Mouse (Mus musculus) MEL (cell line): ENCODE measurements around the gene Lrrc56. TPM values are rescaled to one million over a fixed set of nuclear protein-coding genes. Genes with fewer than 3 reads are reported as not detected.
A peak's percentile ranks its signal among the peaks of the same experiment; 100 is the strongest.

Experiments used
- DNase-seq: peaks from one replicate; pipeline ENCODE4 v3.0.0; 2011; ENCODE audit warnings: low read depth, low spot score
- H3K27ac ChIP-seq: 2 replicates; pipeline ENCODE4 v1.5.1; 2012; ENCODE audit warnings: low read depth, mild to moderate bottlenecking, control low read depth, low read length, moderate library complexity; ENCODE audit not compliant: control insufficient read depth
- H3K27me3 ChIP-seq, 2 experiments: fragments of 150-350 bp in 1 of 2; sonication (generic) in 1 of 2; 2 replicates each; pipeline ENCODE4 v1.6.1; 2012; ENCODE audit warnings: low read length in 2 of 2, mild to moderate bottlenecking in 2 of 2, improper control_type of control experiment in 1 of 2, moderate library complexity in 1 of 2; ENCODE audit not compliant: insufficient read depth in 2 of 2, control insufficient read depth in 1 of 2
- H3K36me3 ChIP-seq, 2 experiments: 2 replicates each; pipeline ENCODE4 v1.6.1; 2012 to 2014; ENCODE audit warnings: low read length in 2 of 2, improper control_type of control experiment in 1 of 2, inconsistent platforms in 1 of 2, mild to moderate bottlenecking in 1 of 2; ENCODE audit not compliant: insufficient read depth in 2 of 2, control insufficient read depth in 1 of 2
- H3K4me1 ChIP-seq, 2 experiments: fragments of 150-350 bp in 1 of 2; sonication (generic) in 1 of 2; 2 replicates each; pipeline ENCODE4 v1.6.1; 2012; ENCODE audit warnings: low read length in 2 of 2, improper control_type of control experiment in 1 of 2, mild to moderate bottlenecking in 1 of 2; ENCODE audit not compliant: insufficient read depth in 2 of 2, control insufficient read depth in 1 of 2
- H3K4me3 ChIP-seq, 2 experiments: fragments of 150-350 bp in 1 of 2; sonication (generic) in 1 of 2; 2 replicates each; pipeline ENCODE4 v1.5.1; 2012; ENCODE audit warnings: low read depth in 2 of 2, low read length in 2 of 2, mild to moderate bottlenecking in 2 of 2, moderate library complexity in 2 of 2, control low read depth in 1 of 2, improper control_type of control experiment in 1 of 2; ENCODE audit not compliant: control insufficient read depth in 1 of 2, insufficient read depth in 1 of 2
- H3K79me2 ChIP-seq: 2 replicates; pipeline ENCODE4 v1.6.1; 2012; ENCODE audit warnings: mild to moderate bottlenecking, low read length, moderate library complexity; ENCODE audit not compliant: control insufficient read depth, poor library complexity, insufficient read depth
- H3K9ac ChIP-seq: 2 replicates; pipeline ENCODE4 v1.6.1; 2012; ENCODE audit warnings: low read depth, mild to moderate bottlenecking, control low read depth, low read length, moderate library complexity; ENCODE audit not compliant: control insufficient read depth, poor library complexity, severe bottlenecking
- H3K9me3 ChIP-seq: fragments of 150-350 bp; sonication (generic); replicated peaks from 2 replicates; pipeline ENCODE4 v1.6.1; 2012; ENCODE audit warnings: mild to moderate bottlenecking, low read length, improper control_type of control experiment, moderate library complexity; ENCODE audit not compliant: insufficient read depth
- BHLHE40 ChIP-seq: IDR thresholded peaks from 2 replicates; pipeline ENCODE4 v1.6.1; 2012; ENCODE audit warnings: low read depth, mild to moderate bottlenecking, inconsistent platforms, low read length, improper control_type of control experiment, borderline replicate concordance
- CHD2 ChIP-seq: IDR thresholded peaks from 2 replicates; pipeline ENCODE4 v1.6.1; 2011; ENCODE audit warnings: low read length, improper control_type of control experiment
- CTCF ChIP-seq, 3 experiments: IDR thresholded peaks in 2 of 3; conservative IDR thresholded peaks in 1 of 3; 2 replicates each; pipeline ENCODE4 v1.5.1; 2011 to 2012; ENCODE audit warnings: low read length in 3 of 3, low read depth in 2 of 3, mild to moderate bottlenecking in 2 of 3, improper control_type of control experiment in 1 of 3, inconsistent platforms in 1 of 3, mixed read lengths in 1 of 3, moderate library complexity in 1 of 3; ENCODE audit not compliant: control insufficient read depth in 1 of 3, insufficient read depth in 1 of 3, poor library complexity in 1 of 3, severe bottlenecking in 1 of 3
- E2F4 ChIP-seq: IDR thresholded peaks from 2 replicates; pipeline ENCODE4 v1.6.1; 2011; ENCODE audit warnings: low read depth, low read length, improper control_type of control experiment, borderline replicate concordance
- EP300 ChIP-seq, 2 experiments: IDR thresholded peaks; 2 replicates each; pipeline ENCODE4 v1.6.1; 2011; ENCODE audit warnings: improper control_type of control experiment in 2 of 2, low read length in 2 of 2, low read depth in 1 of 2, mild to moderate bottlenecking in 1 of 2
- ETS1 ChIP-seq: IDR thresholded peaks from 2 replicates; pipeline ENCODE4 v1.6.1; 2012; ENCODE audit warnings: low read depth, mild to moderate bottlenecking, inconsistent platforms, low read length, improper control_type of control experiment, moderate library complexity
- GABPA ChIP-seq: IDR thresholded peaks from 2 replicates; pipeline ENCODE4 v1.6.1; 2012; ENCODE audit warnings: low read depth, mild to moderate bottlenecking, inconsistent platforms, low read length, improper control_type of control experiment, moderate library complexity
- HCFC1 ChIP-seq: IDR thresholded peaks from 2 replicates; pipeline ENCODE4 v1.6.1; 2012; ENCODE audit warnings: low read depth, mild to moderate bottlenecking, inconsistent platforms, low read length, improper control_type of control experiment, moderate library complexity
- JUND ChIP-seq: IDR thresholded peaks from 2 replicates; pipeline ENCODE4 v1.6.1; 2011; ENCODE audit warnings: low read depth, mild to moderate bottlenecking, improper control_type of control experiment, low read length
- KAT2A ChIP-seq: conservative IDR thresholded peaks from 2 replicates; pipeline ENCODE4 v1.6.1; 2012; ENCODE audit warnings: low read depth, low read length, improper control_type of control experiment, inconsistent platforms
- MAFK ChIP-seq: IDR thresholded peaks from 2 replicates; pipeline ENCODE4 v1.6.1; 2011; ENCODE audit warnings: low read depth, mild to moderate bottlenecking, low read length, improper control_type of control experiment, borderline replicate concordance
- MAX ChIP-seq: IDR thresholded peaks from 2 replicates; pipeline ENCODE4 v1.6.1; 2011; ENCODE audit warnings: low read length, improper control_type of control experiment
- MAZ ChIP-seq: IDR thresholded peaks from 2 replicates; pipeline ENCODE4 v1.6.1; 2012; ENCODE audit warnings: low read depth, mild to moderate bottlenecking, inconsistent platforms, low read length, improper control_type of control experiment
- MEF2A ChIP-seq: IDR thresholded peaks from 2 replicates; pipeline ENCODE4 v1.6.1; 2014; ENCODE audit warnings: low read depth, mild to moderate bottlenecking, inconsistent platforms, low read length, improper control_type of control experiment; ENCODE audit not compliant: poor library complexity, insufficient replicate concordance, severe bottlenecking; ENCODE audit errors: extremely low read depth
- MXI1 ChIP-seq: IDR thresholded peaks from 2 replicates; pipeline ENCODE4 v1.6.1; 2011; ENCODE audit warnings: mild to moderate bottlenecking, low read depth, low read length, improper control_type of control experiment
- MYB ChIP-seq: IDR thresholded peaks from 2 replicates; pipeline ENCODE4 v1.6.1; 2011; ENCODE audit warnings: mild to moderate bottlenecking, low read depth, low read length, improper control_type of control experiment
- MYC ChIP-seq: IDR thresholded peaks from 2 replicates; pipeline ENCODE4 v1.6.1; 2011; ENCODE audit warnings: low read depth, mild to moderate bottlenecking, low read length, improper control_type of control experiment, moderate library complexity
- NELFE ChIP-seq: IDR thresholded peaks from 2 replicates; pipeline ENCODE4 v1.6.1; 2011; ENCODE audit warnings: low read depth, low read length, improper control_type of control experiment
- NRF1 ChIP-seq: IDR thresholded peaks from 2 replicates; pipeline ENCODE4 v1.6.1; 2014; ENCODE audit warnings: low read depth, mild to moderate bottlenecking, inconsistent platforms, low read length, improper control_type of control experiment, moderate library complexity; ENCODE audit not compliant: poor library complexity, insufficient read depth, severe bottlenecking
- POLR2A ChIP-seq, 2 experiments: IDR thresholded peaks; 2 replicates each; pipeline ENCODE4 v1.6.1; 2011 to 2012; ENCODE audit warnings: low read length in 2 of 2, mild to moderate bottlenecking in 2 of 2, control low read depth in 1 of 2, improper control_type of control experiment in 1 of 2, low read depth in 1 of 2, moderate library complexity in 1 of 2; ENCODE audit not compliant: control insufficient read depth in 1 of 2, insufficient read depth in 1 of 2, poor library complexity in 1 of 2
- POLR2AphosphoS2 ChIP-seq: IDR thresholded peaks from 2 replicates; pipeline ENCODE4 v1.6.1; 2011; ENCODE audit warnings: low read length, improper control_type of control experiment
- POLR2AphosphoS5 ChIP-seq: IDR thresholded peaks from 2 replicates; pipeline ENCODE4 v1.6.1; 2012; ENCODE audit warnings: low read depth, borderline replicate concordance, mild to moderate bottlenecking, inconsistent platforms, low read length, moderate library complexity, mixed read lengths
- RCOR1 ChIP-seq: IDR thresholded peaks from 2 replicates; pipeline ENCODE4 v1.6.1; 2012; ENCODE audit warnings: low read depth, mild to moderate bottlenecking, inconsistent platforms, low read length, improper control_type of control experiment
- SIN3A ChIP-seq: IDR thresholded peaks from 2 replicates; pipeline ENCODE4 v1.6.1; 2012; ENCODE audit warnings: low read length, improper control_type of control experiment, inconsistent platforms
- SMC3 ChIP-seq: IDR thresholded peaks from 2 replicates; pipeline ENCODE4 v1.6.1; 2011; ENCODE audit warnings: low read depth, low read length, improper control_type of control experiment
- TAL1 ChIP-seq: IDR thresholded peaks from 2 replicates; pipeline ENCODE4 v1.6.1; 2012; ENCODE audit warnings: mild to moderate bottlenecking, inconsistent platforms, low read length, moderate library complexity, mixed read lengths
- TBP ChIP-seq: IDR thresholded peaks from 2 replicates; pipeline ENCODE4 v1.8.0; 2011; ENCODE audit warnings: low read depth, low read length, improper control_type of control experiment
- TCF12 ChIP-seq: IDR thresholded peaks from 2 replicates; pipeline ENCODE4 v1.6.1; 2014; ENCODE audit warnings: low read depth, mild to moderate bottlenecking, inconsistent platforms, low read length, improper control_type of control experiment, moderate library complexity
- UBTF ChIP-seq: IDR thresholded peaks from 2 replicates; pipeline ENCODE4 v1.6.1; 2012; ENCODE audit warnings: low read depth, mild to moderate bottlenecking, inconsistent platforms, low read length, improper control_type of control experiment, moderate library complexity, borderline replicate concordance; ENCODE audit not compliant: insufficient read depth
- USF1 ChIP-seq: IDR thresholded peaks from 2 replicates; pipeline ENCODE4 v1.6.1; 2014; ENCODE audit warnings: low read depth, mild to moderate bottlenecking, inconsistent platforms, low read length, improper control_type of control experiment, moderate library complexity
- USF2 ChIP-seq, 2 experiments: IDR thresholded peaks; 2 replicates each; pipeline ENCODE4 v1.6.1; 2011 to 2012; ENCODE audit warnings: improper control_type of control experiment in 2 of 2, low read length in 2 of 2, borderline replicate concordance in 1 of 2, inconsistent platforms in 1 of 2, low read depth in 1 of 2, mild to moderate bottlenecking in 1 of 2; ENCODE audit not compliant: insufficient read depth in 1 of 2
- ZC3H11A ChIP-seq: IDR thresholded peaks from 2 replicates; pipeline ENCODE4 v1.6.1; 2012; ENCODE audit warnings: low read depth, mild to moderate bottlenecking, inconsistent platforms, low read length, improper control_type of control experiment
- ZKSCAN1 ChIP-seq: IDR thresholded peaks from 2 replicates; pipeline ENCODE4 v1.6.1; 2012; ENCODE audit warnings: low read depth, mild to moderate bottlenecking, inconsistent platforms, low read length, improper control_type of control experiment, moderate library complexity
- ZMIZ1 ChIP-seq: IDR thresholded peaks from 2 replicates; pipeline ENCODE4 v1.6.1; 2012; ENCODE audit warnings: low read depth, mild to moderate bottlenecking, inconsistent platforms, low read length, improper control_type of control experiment, moderate library complexity
- ZNF384 ChIP-seq: IDR thresholded peaks from 2 replicates; pipeline ENCODE4 v1.6.1; 2012; ENCODE audit warnings: low read depth, mild to moderate bottlenecking, inconsistent platforms, low read length, improper control_type of control experiment
- polyA plus RNA-seq, 2 experiments: library from polyadenylated mRNA; stranded (reverse) in 1 of 2; unstranded in 1 of 2; fragments of >175 nt in 1 of 2; fragments of >200 nt in 1 of 2; gene quantifications; 2 replicates each; pipeline versions ENCODE4 v1.2.1 to v1.2.4; 2012; ENCODE audit warnings: low replicate concordance in 2 of 2, low read depth in 1 of 2; ENCODE audit not compliant: insufficient read length in 2 of 2, insufficient read depth in 1 of 2, missing spikeins in 1 of 2
- total RNA-seq: library from RNA; depleted of rRNA; stranded (reverse); fragments of 300-350 nt; gene quantifications from 2 replicates; pipeline ENCODE4 v1.2.3, GENCODE M21; 2012

The Lrrc56 gene
- total and polyA plus RNA-seq, 3 experiments, result 1.6 to 5.5 TPM; not detected in 1

DNA sequence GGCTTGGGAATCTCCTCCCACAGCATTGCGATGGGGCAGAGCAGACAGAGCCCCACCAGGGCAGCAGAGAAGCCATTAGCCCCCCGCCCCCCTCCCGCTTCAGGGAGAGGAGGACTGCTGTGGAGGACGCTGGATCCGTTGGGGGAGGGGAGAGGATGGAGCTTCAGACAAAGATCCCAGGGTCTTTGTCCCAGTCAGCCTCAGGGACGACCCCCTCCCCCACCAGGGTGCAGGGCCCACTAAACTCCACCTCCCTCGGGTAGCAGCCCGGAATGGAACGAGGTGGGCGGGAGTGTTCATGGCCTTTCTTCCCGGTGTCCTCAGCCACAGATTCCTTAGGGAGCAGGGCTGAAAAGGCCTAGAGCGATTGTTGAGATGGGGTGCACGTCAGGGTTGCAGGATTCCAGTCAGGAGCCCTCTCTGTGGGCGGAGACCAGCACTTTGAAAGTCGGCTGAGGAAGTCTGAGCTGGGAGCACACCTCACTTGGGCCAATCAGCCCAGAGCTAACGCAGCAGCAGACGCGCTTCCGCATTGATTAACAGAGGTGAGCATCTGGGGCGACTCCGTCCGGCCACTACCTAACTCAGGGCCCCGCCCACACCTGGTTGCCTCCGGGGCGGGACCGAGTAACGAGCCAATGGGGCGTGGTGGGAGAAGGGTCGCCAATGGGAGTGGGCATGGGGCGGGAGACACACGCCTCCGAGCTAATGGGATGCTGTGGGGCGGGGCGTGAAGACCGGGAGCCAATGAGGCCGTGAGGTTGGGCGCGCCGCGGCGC is 21.3 kb downstream of the Lrrc56 start, which contains the start of gene Rassf7:
Gene Rassf7 (plus strand): TSS at position 760 of the 779 bp plus-strand sequence.
- peak; percentile 98 for DNase-seq
- Histone ChIP-seq H3K9ac (peak within 1 kb of the TSS; percentile 78), H3K27me3 (peaks cover 0 to 1% of the 10 kb centered on the region in 2 experiments; a peak in 1 of 4 replicates), H3K4me3 (peak within 1 kb of the TSS; percentile 83 to 84), H3K4me1 (peaks cover 0 to 10% of the 10 kb centered on the region in 2 experiments; a peak in 2 of 4 replicates), H3K36me3 (no peaks in the 10 kb centered on the region; a peak in 1 of 4 replicates), H3K79me2 (no peaks in the 10 kb centered on the region; the same call in 1 of the 2 replicates), H3K27ac (0 out of 2 replicates have a peak within 1 kb of the TSS, but pooled peaks have one; percentile 22), H3K9me3 (no peaks in the 10 kb centered on the region)
- TF ChIP-seq ZNF384 (no peak), SIN3A (peak; percentile 50; the same call in 1 of the 2 replicates), ETS1 (no peak), GABPA (no peak), JUND (no peak), NRF1 (0 out of 2 replicates have a peak, but pooled peaks have one; percentile 5), HCFC1 (peak; percentile 65; the same call in 1 of the 2 replicates), MYB (no peak), BHLHE40 (no peak), POLR2A (IDR thresholded peaks at IDR 0.05; ENCODE audit: control insufficient read depth in 1 of 2, insufficient read depth in 1 of 2, low read depth in 1 of 2, low read length in 2 of 2, poor library complexity in 1 of 2) (no peak), TAL1 (no peak), RCOR1 (no peak), POLR2AphosphoS2 (no peak), USF2 (IDR thresholded peaks at IDR 0.05; ENCODE audit: borderline replicate concordance in 1 of 2, insufficient read depth in 1 of 2, low read depth in 1 of 2, low read length in 2 of 2) (no peak), NELFE (peak; percentile 64), SMC3 (no peak), MAFK (no peak), TCF12 (peak; percentile 28; the same call in 1 of the 2 replicates), E2F4 (no peak), MEF2A (no peak), MAZ (no peak), USF1 (0 out of 2 replicates have a peak, but pooled peaks have one; percentile 9), ZKSCAN1 (no peak), CHD2 (peak; percentile 58), ZMIZ1 (no peak; the same call in 1 of the 2 replicates), CTCF (IDR thresholded peaks at IDR 0.05 in 2 of 3, conservative IDR thresholded peaks at IDR 0.05 in 1 of 3; ENCODE audit: control insufficient read depth in 1 of 3, insufficient read depth in 1 of 3, low read depth in 2 of 3, low read length in 3 of 3, poor library complexity in 1 of 3, severe bottlenecking in 1 of 3) (no peak), KAT2A (no peak), MAX (no peak; the same call in 1 of the 2 replicates), UBTF (no peak), MXI1 (0 out of 2 replicates have a peak, but pooled peaks have one; percentile 46), MYC (no peak), POLR2AphosphoS5 (no peak), ZC3H11A (no peak), TBP (no peak), EP300 (IDR thresholded peaks at IDR 0.05; ENCODE audit: low read depth in 1 of 2, low read length in 2 of 2) (peak; percentile 14 to 23; a peak in 1 of 4 replicates)
